Mouse (Mus musculus): ENCODE data around the gene Lgals2. TPM values are rescaled to one million over a fixed set of nuclear protein-coding genes. Genes with fewer than 3 reads are reported as not detected.
A peak's percentile ranks its signal among the peaks of the same experiment; 100 is the strongest.

Gene Lgals2
- total RNA-seq, 2 experiments from 2014 or later: not detected

GRCm38 (mm10) chr15:78872021-78872608 lies 16.8 kb upstream of the Lgals2 start:
- TF ChIP-seq CTCF (IDR thresholded peaks at IDR 0.05): no peak; the same call in 1 of the 2 replicates
- Histone ChIP-seq H3K4me3 (no peak overlapping the region), H3K27ac (no peak overlapping the region)
- intact Hi-C loops (cut with DNase I): no loop called here
- no peak for DNase-seq (ENCODE audit: extremely low spot score in 1 of 2, low spot score in 2 of 2)

- peak; percentile 89 for TF ChIP-seq CTCF (IDR thresholded peaks at IDR 0.05)
These were observed 14.4 kb upstream of the Lgals2 start for GRCm38 (mm10) chr15:78869775-78870174.

GRCm38 (mm10) chr15:78868826-78869233 lies 13.5 kb upstream of the Lgals2 start:
- Histone ChIP-seq H3K4me3 (no peak overlapping the region), H3K27ac (no peak overlapping the region)
- TF ChIP-seq CTCF (IDR thresholded peaks at IDR 0.05): no peak
- DNase-seq (ENCODE audit: extremely low spot score in 1 of 2, low spot score in 2 of 2): no peak
- intact Hi-C loops (cut with DNase I): no loop called here

More at GRCm38 (mm10) chr15:78869775-78870174, 14.4 kb upstream of the Lgals2 start:
- H3K4me3 ChIP-seq: no peak overlapping the region
- peak in 1 of 2 experiments; percentile 37 for DNase-seq (ENCODE audit: extremely low spot score in 1 of 2, low spot score in 2 of 2)
- H3K27ac ChIP-seq: no peak overlapping the region
- intact Hi-C loops (cut with DNase I): loop anchor here (1.0 kb wide), 1 partner anchor 43 kb away; no protein-coding TSS in a partner anchor

GRCm38 (mm10) chr15:78868398-78868797 lies 13.1 kb upstream of the Lgals2 start:
- no peak overlapping the region for H3K4me3 ChIP-seq
- intact Hi-C loops (cut with DNase I): no loop called here

GRCm38 (mm10) chr15:78863852-78864253 lies 8.5 kb upstream of the Lgals2 start:
- intact Hi-C loops (cut with DNase I): no loop called here
- Histone ChIP-seq H3K27ac (no peak overlapping the region), H3K4me3 (no peak overlapping the region)
- no peak for DNase-seq (ENCODE audit: extremely low spot score in 1 of 2, low spot score in 2 of 2)
- TF ChIP-seq CTCF (IDR thresholded peaks at IDR 0.05): no peak

More at GRCm38 (mm10) chr15:78868398-78868797, 13.1 kb upstream of the Lgals2 start:
- H3K27ac ChIP-seq: no peak overlapping the region
- no peak for TF ChIP-seq CTCF (IDR thresholded peaks at IDR 0.05)
- DNase-seq (ENCODE audit: extremely low spot score in 1 of 2, low spot score in 2 of 2): no peak

- TF ChIP-seq CTCF (IDR thresholded peaks at IDR 0.05): no peak
- H3K27ac ChIP-seq: no peak overlapping the region
- H3K4me3 ChIP-seq: no peak overlapping the region
- DNase-seq (ENCODE audit: extremely low spot score in 1 of 2, low spot score in 2 of 2): no peak
- intact Hi-C loops (cut with DNase I): no loop called here
These were observed 7.8 kb upstream of the Lgals2 start for GRCm38 (mm10) chr15:78863154-78863553.

DNA sequence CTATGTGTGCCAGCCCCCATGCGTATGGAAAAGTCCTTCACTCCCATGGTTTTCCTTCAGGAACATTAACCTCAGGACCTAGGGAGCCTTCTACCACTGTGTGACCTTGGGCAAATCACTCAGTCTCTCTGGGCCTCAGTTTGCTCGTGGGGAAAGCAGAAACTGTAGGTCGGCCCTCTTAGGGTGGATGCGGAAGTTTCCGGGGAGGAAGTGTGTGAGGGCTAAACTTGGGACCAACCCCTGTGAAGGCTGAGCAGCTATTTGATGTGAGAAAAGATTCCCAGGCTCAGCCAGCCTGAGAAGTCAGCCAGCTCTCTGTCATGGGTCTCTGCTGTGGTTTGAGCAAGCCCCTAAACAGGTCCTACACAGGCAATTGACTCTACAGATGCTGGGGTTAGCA lies 7.0 kb upstream of the Lgals2 start:
- no peak for DNase-seq (ENCODE audit: extremely low spot score in 1 of 2, low spot score in 2 of 2)
- no peak for TF ChIP-seq CTCF (IDR thresholded peaks at IDR 0.05)
- Histone ChIP-seq H3K4me3 (no peak overlapping the region), H3K27ac (no peak overlapping the region)
- intact Hi-C loops (cut with DNase I): no loop called here

DNA sequence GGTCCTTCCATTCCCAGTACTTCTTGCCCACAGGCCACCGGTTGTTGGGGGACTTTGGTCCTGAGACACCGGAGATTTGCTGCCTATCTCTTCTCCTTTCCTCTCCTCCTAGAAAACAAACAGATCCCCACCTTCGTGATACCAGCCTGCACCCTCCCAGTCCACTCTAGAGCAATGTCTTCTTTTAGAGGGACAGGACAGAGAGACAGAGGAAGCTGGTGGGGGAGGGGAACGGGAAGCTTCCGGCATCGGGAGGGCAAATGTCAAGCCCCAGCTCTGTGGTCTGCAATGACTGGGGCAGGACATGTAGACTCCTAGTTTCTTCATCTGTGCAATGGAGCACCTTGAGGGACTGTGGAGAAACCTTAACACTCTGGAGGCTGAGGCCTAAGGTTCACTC lies 4.4 kb upstream of the Lgals2 start:
- no peak for TF ChIP-seq CTCF (IDR thresholded peaks at IDR 0.05)
- no peak overlapping the region for H3K4me3 ChIP-seq
- no peak overlapping the region for H3K27ac ChIP-seq
- intact Hi-C loops (cut with DNase I): no loop called here
- no peak for DNase-seq (ENCODE audit: extremely low spot score in 1 of 2, low spot score in 2 of 2)

DNA sequence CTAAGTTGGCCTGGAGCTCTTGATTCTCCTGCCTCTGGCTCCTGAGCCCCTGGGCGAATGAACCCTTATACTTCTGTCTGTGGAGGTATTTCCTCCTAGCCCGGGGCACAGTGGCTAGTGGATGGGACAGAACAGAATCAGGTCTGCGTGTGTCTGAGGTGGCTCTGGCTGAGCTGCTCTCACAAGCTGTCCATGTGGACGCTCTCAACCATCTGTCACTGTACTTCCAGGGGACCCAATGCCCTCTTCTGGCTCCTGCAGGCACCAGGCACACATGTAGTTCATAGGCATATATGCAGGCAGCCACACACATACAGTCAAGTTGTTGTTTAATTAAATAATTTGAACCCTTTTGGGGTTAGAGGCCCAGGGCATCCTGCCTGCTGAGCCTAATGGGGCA lies 4.0 kb upstream of the Lgals2 start:
- Histone ChIP-seq H3K4me3 (no peak overlapping the region), H3K27ac (no peak overlapping the region)
- no peak for TF ChIP-seq CTCF (IDR thresholded peaks at IDR 0.05)
- intact Hi-C loops (cut with DNase I): no loop called here
- no peak for DNase-seq (ENCODE audit: extremely low spot score in 1 of 2, low spot score in 2 of 2)

DNA sequence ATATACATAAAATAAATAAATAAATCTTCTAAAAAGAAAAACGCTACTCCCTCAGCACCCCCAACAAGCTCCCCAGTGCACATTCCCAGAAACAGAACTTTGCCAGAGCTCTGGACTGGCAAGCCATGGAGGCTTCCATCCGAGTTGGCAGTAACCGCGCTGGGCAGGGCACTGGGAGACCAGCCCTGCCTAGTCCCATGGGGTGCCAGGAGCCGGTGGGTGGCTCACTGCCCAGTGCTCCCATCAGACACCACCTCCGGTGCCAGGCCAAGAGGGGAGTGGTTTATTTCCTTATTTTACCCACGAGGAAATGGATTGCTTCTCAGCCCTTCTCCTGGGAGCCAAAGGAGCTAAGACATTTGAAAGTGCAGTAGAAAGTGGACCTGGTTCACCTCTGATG lies 1.7 kb upstream of the Lgals2 start:
- Histone ChIP-seq H3K4me3 (no peak overlapping the region), H3K27ac (no peak overlapping the region)
- DNase-seq (ENCODE audit: extremely low spot score in 1 of 2, low spot score in 2 of 2): peak in 1 of 2 experiments; percentile 58
- intact Hi-C loops (cut with DNase I): no loop called here
- TF ChIP-seq CTCF (IDR thresholded peaks at IDR 0.05): no peak

- TF ChIP-seq CTCF (IDR thresholded peaks at IDR 0.05): peak; percentile 92
- intact Hi-C loops (cut with DNase I): no loop called here
- Histone ChIP-seq H3K4me3 (no peak overlapping the region), H3K27ac (peak overlapping the region; percentile 29; the same call in 1 of the 2 replicates)
- peak; percentile 86 to 90 for DNase-seq (ENCODE audit: extremely low spot score in 1 of 2, low spot score in 2 of 2)
These were observed 3.7 kb downstream of the Lgals2 start for GRCm38 (mm10) chr15:78851505-78852153.

GRCm38 (mm10) chr15:78850944-78851343 lies 4.4 kb downstream of the Lgals2 start:
- no peak for DNase-seq (ENCODE audit: extremely low spot score in 1 of 2, low spot score in 2 of 2)
- H3K27ac ChIP-seq: no peak overlapping the region; the same call in 1 of the 2 replicates
- intact Hi-C loops (cut with DNase I): no loop called here
- no peak overlapping the region for H3K4me3 ChIP-seq
- TF ChIP-seq CTCF (IDR thresholded peaks at IDR 0.05): no peak

All from left cerebral cortex, adult 2 months (tissue).